Mouse (Mus musculus) liver, embryonic 14.5 days (tissue): Measurements from ENCODE around the gene Nkapd1. TPM values are rescaled to one million over a fixed set of nuclear protein-coding genes. Genes with fewer than 3 reads are reported as not detected.

ENCODE experiments used
- ATAC-seq: fragments of 200-750 bp; cut with Nextera tagmentation; 2 replicates; pipeline ENCODE4 v1.8.0; 2017; ENCODE audit warnings: moderate number of reproducible peaks, mild to moderate bottlenecking, moderate library complexity; ENCODE audit not compliant: insufficient read depth
- DNase-seq, 3 experiments: peaks; one replicate each; pipeline ENCODE4 v3.0.0-alpha.2; 2012 to 2013; ENCODE audit warnings: low read depth in 3 of 3, low spot score in 3 of 3
- H3K27ac ChIP-seq: fragments of 300-500 bp; sonication (generic); 2 replicates; pipeline ENCODE4 v1.5.1; 2014; ENCODE audit warnings: moderate library complexity, mild to moderate bottlenecking, control low read depth, inconsistent platforms
- H3K27me3 ChIP-seq: fragments of 300-500 bp; sonication (generic); 2 replicates; pipeline ENCODE4 v1.6.1; 2014; ENCODE audit warnings: mild to moderate bottlenecking, low read length, moderate library complexity; ENCODE audit not compliant: control insufficient read depth, insufficient read depth
- H3K36me3 ChIP-seq: fragments of 300-500 bp; sonication (generic); replicated peaks from 2 replicates; pipeline ENCODE4 v1.6.1; 2014; ENCODE audit warnings: low read depth; ENCODE audit not compliant: control insufficient read depth, insufficient read depth
- H3K4me1 ChIP-seq, 2 experiments: fragments of 200-500 bp in 1 of 2; fragments of 300-500 bp in 1 of 2; sonication (generic) in 1 of 2; replicated peaks; 2 replicates each; pipeline ENCODE4 v1.6.1; 2012 to 2014; ENCODE audit warnings: antibody characterized with exemption in 1 of 2, inconsistent platforms in 1 of 2, low read length in 1 of 2; ENCODE audit not compliant: control insufficient read depth in 2 of 2, insufficient read depth in 2 of 2
- H3K4me2 ChIP-seq: fragments of 300-500 bp; sonication (generic); 2 replicates; pipeline ENCODE4 v1.6.1; 2014; ENCODE audit warnings: low read depth, mild to moderate bottlenecking, control low read depth, moderate library complexity
- H3K4me3 ChIP-seq, 2 experiments: fragments of 200-500 bp in 1 of 2; fragments of 300-500 bp in 1 of 2; sonication (generic) in 1 of 2; 2 replicates each; pipeline ENCODE4 v1.5.1; 2012 to 2014; ENCODE audit warnings: low read depth in 2 of 2, low read length in 2 of 2, mild to moderate bottlenecking in 2 of 2, control low read depth in 1 of 2, inconsistent platforms in 1 of 2, moderate library complexity in 1 of 2; ENCODE audit not compliant: insufficient read depth in 1 of 2
- H3K9ac ChIP-seq: fragments of 300-500 bp; sonication (generic); replicated peaks from 2 replicates; pipeline ENCODE4 v1.6.1; 2014; ENCODE audit warnings: mild to moderate bottlenecking, control low read depth, moderate library complexity
- H3K9me3 ChIP-seq: fragments of 300-500 bp; sonication (generic); 2 replicates; pipeline ENCODE4 v1.6.1; 2016; ENCODE audit warnings: low read length, mixed read lengths; ENCODE audit not compliant: control insufficient read depth
- CTCF ChIP-seq: IDR thresholded peaks from 2 replicates; pipeline ENCODE4 v1.5.1; 2016; ENCODE audit warnings: antibody characterized with exemption, low read depth, control low read depth
- EP300 ChIP-seq: IDR thresholded peaks from 2 replicates; pipeline ENCODE4 v1.6.1; 2016; ENCODE audit warnings: antibody characterized with exemption, low read depth
- WGBS: fragments of 180-500 bp; shearing (Covaris S2); extraction: QIAGEN DNeasy Blood & Tissue Kit; methylation state at CpG from one replicate; pipeline ENCODE4 v1.1.7; 2014; ENCODE audit not compliant: insufficient replicate concordance; 5-methylcytosine and 5-hydroxymethylcytosine counted together
- polyA plus RNA-seq, 2 experiments: library from polyadenylated mRNA; depleted of rRNA in 1 of 2; stranded (reverse) in 1 of 2; unstranded in 1 of 2; fragments of >200 nt; fragmentation: Nextera tagmentation in 1 of 2; extraction: Ambion mirVana in 1 of 2; gene quantifications; 2 replicates each; pipeline versions ENCODE4 v1.2.1 to v1.2.3; 2012 to 2014

Nkapd1 gene
- polyA plus RNA-seq, 2 experiments = 4.7 to 7.3 TPM

- ATAC-seq (no peak), DNase-seq (no peak)
- H3K4me3 ChIP-seq = no peak overlapping the region
- H3K36me3 ChIP-seq = no peaks in the 10 kb centered on the region
- 60% methylated on average over 10 of the region's 10 CpGs for WGBS
- H3K27me3 ChIP-seq = no peaks in the 10 kb centered on the region
- H3K4me2 ChIP-seq = no peak overlapping the region
- no peaks in the 10 kb centered on the region for H3K9me3 ChIP-seq
- H3K9ac ChIP-seq = no peak overlapping the region
- H3K27ac ChIP-seq = no peak overlapping the region
- TF ChIP-seq EP300 (no peak), CTCF (no peak)
- H3K4me1 ChIP-seq = peaks cover 0 to 2% of the 10 kb centered on the region in 2 experiments; a peak in 1 of 4 replicates
These were observed 47.4 kb downstream of the Nkapd1 start for GRCm38 (mm10) chr9:50569599-50570525.

DNA sequence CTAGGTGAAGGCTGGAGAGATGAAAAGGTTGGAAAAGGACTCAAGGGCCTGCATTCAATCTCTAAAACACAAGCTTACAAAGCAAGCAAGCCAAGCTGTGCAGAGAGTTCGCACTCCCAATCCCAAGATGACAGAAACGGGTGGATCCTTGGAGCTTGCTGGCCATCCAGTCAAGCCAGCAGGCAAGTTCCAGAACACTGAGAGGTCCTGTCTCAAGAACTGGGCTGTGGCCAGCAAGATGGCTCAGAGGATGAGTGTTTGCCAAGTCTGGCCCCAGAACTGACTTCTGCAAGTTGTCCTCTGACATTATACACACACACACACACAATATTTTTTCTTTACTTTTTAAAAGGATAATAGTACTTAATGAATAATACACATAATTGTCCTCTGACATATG lies 49.4 kb downstream of the Nkapd1 start:
- Histone ChIP-seq H3K4me2 (no peak overlapping the region), H3K4me3 (no peak overlapping the region), H3K36me3 (no peaks in the 10 kb centered on the region), H3K27ac (no peak overlapping the region), H3K9me3 (no peaks in the 10 kb centered on the region), H3K27me3 (no peaks in the 10 kb centered on the region), H3K9ac (no peak overlapping the region), H3K4me1 (peaks cover 0 to 2% of the 10 kb centered on the region in 2 experiments; a peak in 1 of 4 replicates)
- ATAC-seq (no peak), DNase-seq (no peak)
- TF ChIP-seq EP300 (no peak), CTCF (no peak)
- 68% methylated on average over 2 of the region's 2 CpGs for WGBS

DNA sequence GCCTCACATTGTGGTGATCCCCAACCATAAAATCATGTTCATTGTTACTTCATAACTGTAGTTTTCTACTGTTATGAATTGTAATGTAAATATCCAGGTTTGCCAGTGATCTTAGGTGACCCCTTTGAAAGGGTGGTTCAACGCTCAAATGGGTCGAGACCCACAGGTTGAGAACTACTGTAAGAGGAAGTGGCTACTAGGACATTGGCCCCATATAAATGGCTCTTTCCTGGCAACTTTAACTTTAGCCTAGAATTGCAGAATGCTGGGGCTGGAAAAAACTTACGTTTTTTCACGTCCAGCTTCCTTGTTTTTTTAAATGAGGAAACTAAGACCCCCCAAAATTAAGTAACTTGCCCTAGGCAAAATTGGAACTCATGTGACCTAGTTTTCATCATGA lies 49.9 kb downstream of the Nkapd1 start:
- Histone ChIP-seq H3K27ac (no peak overlapping the region), H3K4me3 (no peak overlapping the region), H3K9me3 (no peaks in the 10 kb centered on the region), H3K4me2 (no peak overlapping the region), H3K4me1 (peaks cover 0 to 2% of the 10 kb centered on the region in 2 experiments; a peak in 1 of 4 replicates), H3K36me3 (no peaks in the 10 kb centered on the region), H3K9ac (no peak overlapping the region), H3K27me3 (no peaks in the 10 kb centered on the region)
- WGBS = 38% methylated on average over 4 of the region's 4 CpGs
- ATAC-seq (no peak), DNase-seq (no peak)
- TF ChIP-seq CTCF = no peak
- TF ChIP-seq EP300 = no peak

DNA sequence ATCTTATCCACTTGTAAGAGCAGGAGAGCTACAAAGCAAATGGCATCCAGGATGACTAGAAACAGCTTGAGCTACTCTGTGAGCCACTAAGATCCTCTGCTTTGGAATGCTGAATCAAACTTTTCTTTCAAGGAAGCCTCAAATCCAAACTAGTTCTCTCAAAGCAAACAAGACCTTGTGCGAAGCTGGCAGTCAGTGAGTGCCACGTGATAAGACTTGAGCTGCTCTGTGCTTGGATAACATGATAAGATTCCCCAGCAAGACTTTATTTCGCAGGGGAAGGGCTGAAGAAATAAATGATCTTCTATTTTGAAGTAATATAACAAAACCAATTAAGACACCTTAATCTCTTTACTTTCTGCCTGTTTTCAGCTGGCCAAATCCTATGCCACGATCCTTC lies 51.3 kb downstream of the Nkapd1 start:
- Histone ChIP-seq H3K4me2 (no peak overlapping the region), H3K9me3 (no peaks in the 10 kb centered on the region), H3K4me3 (no peak overlapping the region), H3K4me1 (peaks cover 0 to 2% of the 10 kb centered on the region in 2 experiments; a peak in 1 of 4 replicates), H3K27ac (no peak overlapping the region), H3K9ac (no peak overlapping the region), H3K36me3 (no peaks in the 10 kb centered on the region), H3K27me3 (no peaks in the 10 kb centered on the region)
- TF ChIP-seq EP300 (no peak), CTCF (no peak)
- ATAC-seq (no peak), DNase-seq (no peak)
- WGBS = 27% methylated on average over 4 of the region's 4 CpGs

- 69% methylated on average over 7 of the region's 7 CpGs for WGBS
- no peaks in the 10 kb centered on the region for H3K36me3 ChIP-seq
- H3K27me3 ChIP-seq = no peaks in the 10 kb centered on the region
- DNase-seq (no peak), ATAC-seq (no peak)
- no peaks in the 10 kb centered on the region for H3K9me3 ChIP-seq
- no peak overlapping the region for H3K4me2 ChIP-seq
- H3K4me3 ChIP-seq = no peak overlapping the region
- H3K4me1 ChIP-seq = peaks cover 0 to 2% of the 10 kb centered on the region in 2 experiments; a peak in 1 of 4 replicates
- H3K9ac ChIP-seq = no peak overlapping the region
- TF ChIP-seq EP300 = no peak
- no peak for TF ChIP-seq CTCF
- no peak overlapping the region for H3K27ac ChIP-seq
These were observed 52.1 kb downstream of the Nkapd1 start for GRCm38 (mm10) chr9:50565173-50565572.
